Mouse (Mus musculus): ENCODE measurements around the gene Slc6a9. TPM values are rescaled to one million over a fixed set of nuclear protein-coding genes. Genes with fewer than 3 reads are reported as not detected.
A peak's percentile ranks its signal among the peaks of the same experiment; 100 is the strongest.

Gene Slc6a9
- 11.0 and 11.6 TPM in 2 replicates for polyA plus RNA-seq (2014; fragmentation: Nextera tagmentation; extraction: Ambion mirVana)

DNA sequence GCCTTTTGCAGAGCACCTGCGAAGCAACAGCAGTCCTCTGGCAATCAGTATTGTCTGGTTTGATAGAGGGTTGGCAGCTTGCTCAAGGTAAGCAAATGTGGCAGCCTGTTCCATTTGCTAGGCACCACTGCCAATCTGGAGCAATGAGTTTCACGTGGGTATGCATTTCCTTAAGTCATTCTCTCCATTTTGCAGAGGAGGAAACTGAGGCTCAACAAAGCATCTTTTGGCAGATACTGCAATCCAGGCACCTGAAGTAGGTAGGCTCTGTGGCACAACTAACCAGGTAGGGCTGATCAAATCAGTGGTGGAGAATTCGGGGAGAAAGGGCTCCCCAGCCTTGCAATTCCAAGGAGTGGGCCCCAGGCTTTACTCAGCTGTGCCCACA, at the start of gene Slc6a9:
Slc6a9 (plus strand) TSS at position 50 of the 388 bp plus-strand sequence.
- H3K4me3 ChIP-seq (ENCODE audit: low read depth, low read length), result peak within 1 kb of the TSS; percentile 72
- H3K9me3 ChIP-seq (ENCODE audit: control insufficient read depth, low read depth, low read length), result no peaks in the 10 kb centered on the region
- H3K27me3 ChIP-seq (ENCODE audit: control insufficient read depth, insufficient read depth, low read length), result no peaks in the 10 kb centered on the region
- H3K4me2 ChIP-seq (replicated peaks; ENCODE audit: low read depth, low read length), result peak within 1 kb of the TSS; percentile 58
- H3K27ac ChIP-seq (ENCODE audit: low read length), result peak within 1 kb of the TSS; percentile 83
- WGBS, result 22% methylated on average over 3 of the region's 3 CpGs
- no peaks in the 10 kb centered on the region for H3K36me3 ChIP-seq (ENCODE audit: control insufficient read depth, insufficient read depth, low read length)
- H3K4me1 ChIP-seq (ENCODE audit: control insufficient read depth, insufficient read depth, low read length), result peaks cover 28% of the 10 kb centered on the region; the same call in 1 of the 2 replicates
- peak within 1 kb of the TSS; percentile 53 for H3K9ac ChIP-seq (replicated peaks; ENCODE audit: low read depth, low read length)
- ATAC-seq (ENCODE audit: insufficient number of reproducible peaks, insufficient read depth, low FRiP score, low read depth), result no peak

DNA sequence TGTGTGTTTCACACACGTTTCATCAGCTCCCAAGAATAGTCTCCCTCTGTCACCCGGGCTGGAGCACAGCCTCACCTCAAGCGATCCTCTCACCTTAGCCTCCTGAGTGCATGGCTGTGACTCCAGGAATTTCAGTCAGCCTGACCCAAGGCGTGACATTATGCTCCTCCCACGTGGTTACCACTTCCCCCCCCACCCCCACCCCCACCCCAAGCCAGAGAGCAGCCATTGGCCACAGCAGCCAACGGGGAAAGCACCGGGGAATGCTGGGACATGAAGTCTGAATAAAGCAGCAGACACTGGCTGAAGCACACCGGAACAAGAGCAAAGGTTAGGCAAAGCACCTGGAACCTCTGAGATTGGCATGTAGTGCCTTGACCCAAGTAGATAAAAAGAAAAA, 47.3 kb upstream of the Slc6a9 start:
- H3K9ac ChIP-seq (replicated peaks; ENCODE audit: low read depth, low read length), result no peak overlapping the region
- H3K4me3 ChIP-seq (ENCODE audit: low read depth, low read length), result no peak overlapping the region
- H3K4me2 ChIP-seq (replicated peaks; ENCODE audit: low read depth, low read length), result no peak overlapping the region
- H3K4me1 ChIP-seq (ENCODE audit: control insufficient read depth, insufficient read depth, low read length), result no peaks in the 10 kb centered on the region
- H3K27me3 ChIP-seq (ENCODE audit: control insufficient read depth, insufficient read depth, low read length), result no peaks in the 10 kb centered on the region
- no peaks in the 10 kb centered on the region for H3K36me3 ChIP-seq (ENCODE audit: control insufficient read depth, insufficient read depth, low read length)
- WGBS, result 27% methylated on average over 8 of the region's 8 CpGs
- peak; percentile 49; the same call in 1 of the 2 replicates for ATAC-seq (ENCODE audit: insufficient number of reproducible peaks, insufficient read depth, low FRiP score, low read depth)
- no peak overlapping the region for H3K27ac ChIP-seq (ENCODE audit: low read length)
- no peaks in the 10 kb centered on the region for H3K9me3 ChIP-seq (ENCODE audit: control insufficient read depth, low read depth, low read length)

DNA sequence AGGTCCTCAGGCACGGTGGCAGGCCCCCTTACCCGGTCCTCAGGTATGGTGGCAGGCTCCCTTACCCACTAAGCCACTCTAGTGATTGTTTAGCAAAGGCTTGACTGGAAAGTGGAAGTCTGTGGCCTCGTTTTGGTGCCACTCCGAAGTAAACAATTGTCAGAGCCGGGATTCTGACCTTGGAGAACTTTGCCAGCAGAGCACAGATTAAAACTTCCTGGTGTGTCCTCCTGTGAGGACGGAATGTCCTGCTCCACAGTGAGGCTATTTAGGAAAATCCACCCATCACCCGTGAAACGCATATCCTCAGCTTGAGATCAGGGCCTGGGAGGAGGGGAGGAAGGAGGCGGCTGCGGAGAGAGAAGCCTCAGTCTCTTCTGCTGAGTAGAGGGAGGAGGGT, 46.0 kb upstream of the Slc6a9 start:
- Histone ChIP-seq H3K9ac (replicated peaks; ENCODE audit: low read depth, low read length) (no peak overlapping the region), H3K27ac (ENCODE audit: low read length) (no peak overlapping the region), H3K27me3 (ENCODE audit: control insufficient read depth, insufficient read depth, low read length) (no peaks in the 10 kb centered on the region), H3K4me2 (replicated peaks; ENCODE audit: low read depth, low read length) (no peak overlapping the region), H3K9me3 (ENCODE audit: control insufficient read depth, low read depth, low read length) (no peaks in the 10 kb centered on the region), H3K4me3 (ENCODE audit: low read depth, low read length) (no peak overlapping the region), H3K4me1 (ENCODE audit: control insufficient read depth, insufficient read depth, low read length) (no peaks in the 10 kb centered on the region), H3K36me3 (ENCODE audit: control insufficient read depth, insufficient read depth, low read length) (no peaks in the 10 kb centered on the region)
- WGBS, result 52% methylated on average over 10 of the region's 10 CpGs
- no peak for ATAC-seq (ENCODE audit: insufficient number of reproducible peaks, insufficient read depth, low FRiP score, low read depth)

DNA sequence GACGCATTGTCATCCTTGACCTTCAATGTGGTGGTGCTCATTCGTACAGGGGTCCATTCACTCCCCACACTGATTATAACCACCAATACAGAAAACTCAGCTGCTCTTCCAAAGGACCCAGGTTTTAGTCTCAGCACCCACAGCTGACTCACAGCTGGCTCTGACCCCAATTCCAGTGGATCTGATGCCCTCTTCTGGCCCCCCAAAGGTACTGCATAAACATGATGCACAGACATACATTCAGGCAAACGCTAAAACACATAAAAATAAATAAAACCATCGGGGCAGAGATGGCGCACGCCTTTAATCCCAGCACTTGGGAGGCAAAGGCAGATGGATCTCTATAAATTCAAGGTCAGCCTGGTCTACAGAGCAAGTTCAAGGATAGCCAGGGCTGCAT, 34.4 kb upstream of the Slc6a9 start:
- Histone ChIP-seq H3K9me3 (ENCODE audit: control insufficient read depth, low read depth, low read length) (no peaks in the 10 kb centered on the region), H3K4me1 (ENCODE audit: control insufficient read depth, insufficient read depth, low read length) (no peaks in the 10 kb centered on the region), H3K36me3 (ENCODE audit: control insufficient read depth, insufficient read depth, low read length) (no peaks in the 10 kb centered on the region), H3K4me2 (replicated peaks; ENCODE audit: low read depth, low read length) (no peak overlapping the region), H3K27me3 (ENCODE audit: control insufficient read depth, insufficient read depth, low read length) (no peaks in the 10 kb centered on the region), H3K4me3 (ENCODE audit: low read depth, low read length) (no peak overlapping the region), H3K27ac (ENCODE audit: low read length) (no peak overlapping the region), H3K9ac (replicated peaks; ENCODE audit: low read depth, low read length) (no peak overlapping the region)
- 83% methylated on average over 6 of the region's 6 CpGs for WGBS
- ATAC-seq (ENCODE audit: insufficient number of reproducible peaks, insufficient read depth, low FRiP score, low read depth), result no peak

DNA sequence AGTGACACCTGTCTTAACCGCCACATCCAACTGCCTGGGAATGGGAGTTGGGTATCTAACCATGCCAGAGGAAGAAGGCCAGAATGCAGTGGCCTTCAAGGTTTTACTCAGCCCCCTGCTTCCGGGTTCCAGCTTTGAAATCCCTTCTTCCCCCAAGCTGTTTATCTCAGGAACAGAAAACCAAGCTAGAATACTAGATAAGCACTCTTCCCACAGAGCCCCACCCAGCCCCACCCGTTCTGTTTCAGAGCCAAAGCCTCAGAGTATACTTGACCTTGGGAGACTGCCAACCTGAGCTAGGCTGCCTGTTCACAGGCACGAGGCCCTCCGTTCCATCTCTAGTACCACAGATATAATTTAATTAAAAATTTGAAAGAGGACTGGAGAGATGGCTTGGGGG, 27.3 kb upstream of the Slc6a9 start:
- Histone ChIP-seq H3K27ac (ENCODE audit: low read length) (no peak overlapping the region), H3K4me2 (replicated peaks; ENCODE audit: low read depth, low read length) (no peak overlapping the region), H3K27me3 (ENCODE audit: control insufficient read depth, insufficient read depth, low read length) (no peaks in the 10 kb centered on the region), H3K9me3 (ENCODE audit: control insufficient read depth, low read depth, low read length) (no peaks in the 10 kb centered on the region), H3K4me3 (ENCODE audit: low read depth, low read length) (no peak overlapping the region), H3K4me1 (ENCODE audit: control insufficient read depth, insufficient read depth, low read length) (no peaks in the 10 kb centered on the region), H3K9ac (replicated peaks; ENCODE audit: low read depth, low read length) (no peak overlapping the region), H3K36me3 (ENCODE audit: control insufficient read depth, insufficient read depth, low read length) (no peaks in the 10 kb centered on the region)
- no peak for ATAC-seq (ENCODE audit: insufficient number of reproducible peaks, insufficient read depth, low FRiP score, low read depth)
- WGBS, result 56% methylated on average over 5 of the region's 5 CpGs

DNA sequence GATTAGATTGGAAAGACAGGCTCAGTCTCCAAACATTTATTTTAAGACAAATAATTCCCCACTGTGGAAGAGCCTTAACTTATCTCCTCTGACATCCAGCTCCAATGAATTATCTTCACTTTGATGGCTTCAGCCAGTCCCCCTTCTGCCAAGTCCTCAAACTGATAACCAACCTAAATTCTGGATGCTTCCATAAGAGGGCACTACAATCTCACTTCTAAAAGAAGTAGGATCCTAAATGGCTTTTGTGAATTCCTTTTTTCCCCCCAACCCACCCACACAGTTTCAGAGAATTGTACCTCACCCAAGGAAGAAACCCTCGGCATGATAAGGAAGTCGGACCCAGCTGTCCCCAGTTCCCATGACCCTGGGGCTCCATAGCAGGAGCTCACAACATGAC, 23.4 kb upstream of the Slc6a9 start:
- Histone ChIP-seq H3K27me3 (ENCODE audit: control insufficient read depth, insufficient read depth, low read length) (no peaks in the 10 kb centered on the region), H3K4me2 (replicated peaks; ENCODE audit: low read depth, low read length) (no peak overlapping the region), H3K9ac (replicated peaks; ENCODE audit: low read depth, low read length) (no peak overlapping the region), H3K4me1 (ENCODE audit: control insufficient read depth, insufficient read depth, low read length) (no peaks in the 10 kb centered on the region), H3K36me3 (ENCODE audit: control insufficient read depth, insufficient read depth, low read length) (no peaks in the 10 kb centered on the region), H3K4me3 (ENCODE audit: low read depth, low read length) (no peak overlapping the region), H3K9me3 (ENCODE audit: control insufficient read depth, low read depth, low read length) (no peaks in the 10 kb centered on the region), H3K27ac (ENCODE audit: low read length) (no peak overlapping the region)
- ATAC-seq (ENCODE audit: insufficient number of reproducible peaks, insufficient read depth, low FRiP score, low read depth), result no peak
- WGBS, result 59% methylated on average over 2 of the region's 2 CpGs

DNA sequence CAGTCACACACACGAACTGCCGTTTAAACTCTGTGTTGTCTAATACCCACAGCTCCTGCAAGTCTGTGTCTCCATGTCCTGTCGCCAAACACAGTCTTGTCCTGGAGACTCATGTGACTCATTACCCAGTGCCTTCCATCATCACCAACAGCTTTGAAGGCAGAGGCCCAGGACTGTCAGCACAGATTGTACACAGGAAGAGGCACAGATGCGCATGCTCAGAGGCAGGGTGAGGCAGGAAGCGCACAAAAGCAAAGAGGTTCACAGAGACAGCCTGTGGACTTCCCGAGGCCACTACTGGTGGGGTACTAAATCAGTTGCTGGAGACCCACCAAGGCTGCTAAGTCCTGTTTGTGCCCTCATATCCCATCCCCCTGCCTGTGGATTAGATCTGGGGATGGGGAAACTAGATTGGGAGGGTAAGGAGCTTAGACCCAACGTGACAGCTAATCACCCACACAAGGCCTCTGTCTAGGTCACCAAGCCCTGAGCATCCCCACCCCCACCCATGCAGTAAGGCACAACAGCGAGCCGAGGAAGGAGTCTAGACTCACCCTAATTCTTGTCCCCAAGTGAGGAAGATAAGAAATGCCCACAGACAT, 20.6 kb upstream of the Slc6a9 start:
- Histone ChIP-seq H3K4me1 (ENCODE audit: control insufficient read depth, insufficient read depth, low read length) (no peaks in the 10 kb centered on the region), H3K4me3 (ENCODE audit: low read depth, low read length) (no peak overlapping the region), H3K9me3 (ENCODE audit: control insufficient read depth, low read depth, low read length) (no peaks in the 10 kb centered on the region), H3K4me2 (replicated peaks; ENCODE audit: low read depth, low read length) (no peak overlapping the region), H3K27me3 (ENCODE audit: control insufficient read depth, insufficient read depth, low read length) (no peaks in the 10 kb centered on the region), H3K36me3 (ENCODE audit: control insufficient read depth, insufficient read depth, low read length) (no peaks in the 10 kb centered on the region), H3K9ac (replicated peaks; ENCODE audit: low read depth, low read length) (no peak overlapping the region), H3K27ac (ENCODE audit: low read length) (no peak overlapping the region)
- 54% methylated on average over 9 of the region's 9 CpGs for WGBS
- no peak for ATAC-seq (ENCODE audit: insufficient number of reproducible peaks, insufficient read depth, low FRiP score, low read depth)

DNA sequence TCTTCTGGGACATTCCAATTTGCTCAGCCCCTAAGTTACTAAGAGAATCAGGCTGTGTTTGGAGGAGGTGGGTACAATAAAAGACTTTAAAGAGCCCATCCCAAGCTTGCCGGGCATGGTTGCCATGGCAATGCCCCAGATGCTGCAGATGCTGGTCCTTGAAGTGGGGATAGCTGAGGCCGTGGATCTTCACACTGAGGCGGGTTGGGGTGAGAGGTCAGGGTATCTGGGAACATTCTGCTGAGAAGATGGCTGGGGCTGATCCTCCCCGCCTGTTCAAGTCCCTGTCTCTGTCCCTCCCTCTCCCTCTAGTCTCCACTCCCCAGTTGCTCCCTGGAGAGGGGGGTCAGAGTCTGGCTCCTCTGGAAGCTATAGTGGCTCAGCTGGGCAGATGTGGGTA, 20.0 kb upstream of the Slc6a9 start:
- Histone ChIP-seq H3K9ac (replicated peaks; ENCODE audit: low read depth, low read length) (no peak overlapping the region), H3K27me3 (ENCODE audit: control insufficient read depth, insufficient read depth, low read length) (no peaks in the 10 kb centered on the region), H3K9me3 (ENCODE audit: control insufficient read depth, low read depth, low read length) (no peaks in the 10 kb centered on the region), H3K27ac (ENCODE audit: low read length) (no peak overlapping the region), H3K36me3 (ENCODE audit: control insufficient read depth, insufficient read depth, low read length) (no peaks in the 10 kb centered on the region), H3K4me1 (ENCODE audit: control insufficient read depth, insufficient read depth, low read length) (no peaks in the 10 kb centered on the region), H3K4me3 (ENCODE audit: low read depth, low read length) (no peak overlapping the region), H3K4me2 (replicated peaks; ENCODE audit: low read depth, low read length) (no peak overlapping the region)
- no peak for ATAC-seq (ENCODE audit: insufficient number of reproducible peaks, insufficient read depth, low FRiP score, low read depth)
- 54% methylated on average over 4 of the region's 4 CpGs for WGBS

DNA sequence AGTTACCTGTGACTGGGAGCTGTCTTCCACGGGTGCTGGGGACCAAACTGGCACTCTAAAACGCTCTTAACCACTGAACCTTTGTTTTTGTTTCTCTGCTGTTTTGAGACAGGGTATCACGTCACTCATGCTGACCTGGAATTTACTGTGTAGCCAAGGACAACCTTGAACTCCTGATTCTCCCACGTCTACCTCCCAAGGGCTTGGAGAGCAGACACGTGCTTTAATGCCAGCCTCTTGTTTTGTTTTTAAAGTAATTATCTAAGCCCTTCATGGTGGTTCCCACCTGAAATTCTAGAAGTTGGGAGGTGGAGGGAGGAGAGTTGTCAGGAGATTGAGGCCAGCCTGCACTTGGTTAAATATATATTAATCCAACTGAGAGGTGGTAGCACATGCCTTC, 17.5 kb upstream of the Slc6a9 start:
- H3K9me3 ChIP-seq (ENCODE audit: control insufficient read depth, low read depth, low read length), result no peaks in the 10 kb centered on the region
- no peak overlapping the region for H3K4me2 ChIP-seq (replicated peaks; ENCODE audit: low read depth, low read length)
- no peak for ATAC-seq (ENCODE audit: insufficient number of reproducible peaks, insufficient read depth, low FRiP score, low read depth)
- WGBS, result 68% methylated on average over 5 of the region's 5 CpGs
- H3K36me3 ChIP-seq (ENCODE audit: control insufficient read depth, insufficient read depth, low read length), result no peaks in the 10 kb centered on the region
- H3K9ac ChIP-seq (replicated peaks; ENCODE audit: low read depth, low read length), result no peak overlapping the region
- no peaks in the 10 kb centered on the region for H3K4me1 ChIP-seq (ENCODE audit: control insufficient read depth, insufficient read depth, low read length)
- no peak overlapping the region for H3K27ac ChIP-seq (ENCODE audit: low read length)
- H3K4me3 ChIP-seq (ENCODE audit: low read depth, low read length), result no peak overlapping the region
- no peaks in the 10 kb centered on the region for H3K27me3 ChIP-seq (ENCODE audit: control insufficient read depth, insufficient read depth, low read length)

Measured in stomach, embryonic 14.5 days (tissue).